Mouse (Mus musculus): ENCODE results near the gene Gpr139. TPM values are rescaled to one million over a fixed set of nuclear protein-coding genes. Genes with fewer than 3 reads are reported as not detected.

The Gpr139 gene
- polyA plus RNA-seq, 1 experiment from 2014 or later, result not detected

DNA sequence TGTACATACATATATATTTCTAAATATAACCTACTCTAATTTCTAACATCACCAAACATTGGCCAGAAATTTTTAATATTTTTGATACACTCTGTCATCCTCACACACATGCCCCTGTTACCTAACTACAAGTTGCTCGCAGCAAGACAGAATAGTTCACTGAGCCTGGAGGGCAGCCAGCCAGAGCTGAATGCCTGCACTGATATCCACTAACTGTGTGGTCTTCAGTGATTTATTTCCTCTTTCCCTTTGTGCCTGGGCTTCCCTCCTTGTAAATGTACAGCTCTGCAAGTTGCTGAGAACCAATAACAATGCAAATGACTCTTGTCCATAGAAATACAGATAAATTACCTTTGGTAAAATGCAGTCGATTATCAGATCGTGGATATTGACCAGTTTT lies 87.8 kb downstream of the Gpr139 start:
- no peaks in the 10 kb centered on the region for H3K36me3 ChIP-seq (replicated peaks)
- 55% methylated on average over 3 of the region's 3 CpGs for WGBS (ENCODE audit: insufficient replicate concordance)
- ATAC-seq (ENCODE audit: insufficient read depth), result no peak

More for the DNA sequence above, 87.8 kb downstream of the Gpr139 start:
- H3K27ac ChIP-seq (replicated peaks), result no peak overlapping the region
- no peaks in the 10 kb centered on the region for H3K9me3 ChIP-seq (replicated peaks)
- H3K4me2 ChIP-seq, result no peak overlapping the region
- no peak overlapping the region for H3K4me3 ChIP-seq (replicated peaks)
- no peaks in the 10 kb centered on the region for H3K4me1 ChIP-seq (replicated peaks)
- H3K9ac ChIP-seq, result no peak overlapping the region
- no peaks in the 10 kb centered on the region for H3K27me3 ChIP-seq

Other genes with a start within 250 kb of the Gpr139 start
- gene Gprc5b, start 189.4 kb downstream of the Gpr139 start, polyA plus RNA-seq (2015; fragmentation: Nextera tagmentation; extraction: Ambion mirVana), result 0.17 and 0.51 TPM in 2 replicates

Data from liver, embryonic 15.5 days (tissue).